34 mouse cellular contexts compared by ENCODE assay signal in the genomic region with DNA sequence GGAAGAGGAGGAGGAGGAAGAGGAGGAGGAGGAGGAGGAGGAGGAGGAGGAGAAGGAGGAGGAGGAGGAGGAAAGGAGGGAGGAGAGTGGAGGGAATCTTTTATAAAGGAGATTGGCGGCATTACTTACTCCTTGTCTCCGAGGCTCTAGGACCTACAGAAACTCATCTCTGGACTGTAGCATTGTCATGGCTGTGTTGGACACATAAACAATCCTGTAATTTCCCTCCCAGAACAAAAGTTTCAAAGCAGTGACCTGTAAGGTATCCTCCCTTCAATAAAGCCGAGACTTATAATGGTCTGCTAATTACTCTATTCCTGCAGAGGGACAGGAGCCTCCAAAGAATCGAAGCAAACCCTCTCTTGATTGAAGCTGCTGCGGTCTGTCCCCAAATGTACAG. TPM values are rescaled to one million over a fixed set of nuclear protein-coding genes. Genes with fewer than 3 reads are reported as not detected.
DNase-seq lines count a peak whose midpoint lies in the region; ATAC-seq and TF ChIP-seq lines count a peak whose summit lies in the region.
"Had no signal": no experiment of that assay in that cellular context is flagged by ENCODE, and none has a peak within 500 bp of the region (broad histone marks: within the 10 kb centered on the region; RNA-seq: fewer than 3 reads in every experiment).

No protein-coding gene starts in this region.

- no peaks in the 10 kb centered on the region for H3K9me3 ChIP-seq in forebrain, embryonic 11.5 days (ENCODE audit: control insufficient read depth, low read length)
- H3K9me3 ChIP-seq in forebrain, embryonic 15.5 days, result no peaks in the 10 kb centered on the region
- no peaks in the 10 kb centered on the region for H3K9me3 ChIP-seq in limb, embryonic 11.5 days (ENCODE audit: control insufficient read depth, low read length)
- H3K9me3 ChIP-seq in limb, embryonic 10.5 days (replicated peaks), result no peaks in the 10 kb centered on the region
- H3K9me3 ChIP-seq: G1E had no signal

- H3K4me3 ChIP-seq in forebrain, embryonic 11.5 days (ENCODE audit: low read depth, low read length), result no peak overlapping the region
- no peak overlapping the region for H3K4me3 ChIP-seq in forebrain, embryonic 15.5 days
- H3K4me3 ChIP-seq in limb, embryonic 11.5 days (ENCODE audit: low read depth, low read length), result no peak overlapping the region
- H3K4me3 ChIP-seq in limb, embryonic 10.5 days, result no peak overlapping the region

- WGBS in forebrain, embryonic 11.5 days, result 6% methylated on average over 5 of the region's 5 CpGs
- WGBS in forebrain, embryonic 15.5 days, result 2% methylated on average over 5 of the region's 5 CpGs
- 1% methylated on average over 5 of the region's 5 CpGs for WGBS in limb, embryonic 11.5 days
- WGBS in limb, embryonic 10.5 days, result 4% methylated on average over 5 of the region's 5 CpGs

- no peaks in the 10 kb centered on the region; the same call in 1 of the 2 replicates for H3K4me1 ChIP-seq in forebrain, embryonic 11.5 days (replicated peaks; ENCODE audit: control insufficient read depth, insufficient read depth, low read length)
- H3K4me1 ChIP-seq in forebrain, embryonic 15.5 days, result peaks cover 12% of the 10 kb centered on the region
- H3K4me1 ChIP-seq in limb, embryonic 11.5 days (ENCODE audit: control insufficient read depth, insufficient read depth, low read length), result no peaks in the 10 kb centered on the region; the same call in 1 of the 2 replicates
- peaks cover 4% of the 10 kb centered on the region; the same call in 1 of the 2 replicates for H3K4me1 ChIP-seq in limb, embryonic 10.5 days

- 0 out of 2 replicates have a peak, but pooled peaks have one; percentile 34 for ATAC-seq in forebrain, embryonic 11.5 days (replicated peaks; ENCODE audit: low FRiP score)
- ATAC-seq in forebrain, embryonic 15.5 days (replicated peaks), result no peak
- no peak for ATAC-seq in limb, embryonic 11.5 days (ENCODE audit: insufficient number of reproducible peaks, low FRiP score, low TSS enrichment, low read depth)
- ATAC-seq: forebrain, embryonic 16.5 days; hindbrain, postnatal 0 days; intestine, embryonic 16.5 days; liver, postnatal 0 days; Patski had no signal

- no peak overlapping the region for H3K9ac ChIP-seq in forebrain, embryonic 11.5 days (ENCODE audit: low read length)
- H3K9ac ChIP-seq in forebrain, embryonic 15.5 days (replicated peaks), result no peak overlapping the region
- H3K9ac ChIP-seq in limb, embryonic 11.5 days (ENCODE audit: low read length), result no peak overlapping the region
- H3K9ac ChIP-seq: liver, postnatal 0 days had no signal

- DNase-seq in forebrain, embryonic 11.5 days (ENCODE audit: low spot score), result no peak
- peak; percentile 26 for DNase-seq in limb, embryonic 11.5 days (ENCODE audit: low spot score)
- no peak for DNase-seq in limb, embryonic 10.5 days (ENCODE audit: low spot score)
- DNase-seq in brain, embryonic 14.5 days (ENCODE audit: low read depth), result peak; percentile 29
- DNase-seq in naive thymus-derived CD4-positive, alpha-beta T cell, adult 2 months (ENCODE audit: low read depth), result peak; percentile 8
- no peak for DNase-seq in adrenal gland, postnatal 4 days (ENCODE audit: low spot score in 2 of 2)
- DNase-seq: adrenal gland, adult 2 months; B cell, adult 2 months; cerebellum, adult 18-20 months; cerebellum, postnatal 14 days; gastrocnemius, postnatal 14 days; heart, adult 18-20 months; kidney, adult 9 months; kidney, postnatal 14 days; left cerebral cortex, postnatal 4 days; liver, postnatal 0 days; lung, postnatal 10 days; right cerebral cortex, postnatal 25 days; spleen, adult 18-20 months; thymus, postnatal 14 days had no signal

- no peak overlapping the region for H3K4me2 ChIP-seq in forebrain, embryonic 11.5 days (ENCODE audit: low read depth, low read length, severe bottlenecking)
- H3K4me2 ChIP-seq in forebrain, embryonic 15.5 days (replicated peaks), result no peak overlapping the region
- no peak overlapping the region for H3K4me2 ChIP-seq in limb, embryonic 11.5 days (ENCODE audit: low read depth, severe bottlenecking)

- TF ChIP-seq POLR2A in brain, embryonic 14.5 days (IDR thresholded peaks at IDR 0.05; ENCODE audit: borderline replicate concordance, extremely low read depth, insufficient read depth, insufficient read length, poor library complexity, severe bottlenecking), result no peak

- no peak for TF ChIP-seq CTCF in brain, embryonic 14.5 days (IDR thresholded peaks at IDR 0.05; ENCODE audit: borderline replicate concordance, extremely low read depth, insufficient read depth, insufficient read length)

- peaks cover 45% of the 10 kb centered on the region for H3K27me3 ChIP-seq in forebrain, embryonic 11.5 days (ENCODE audit: control insufficient read depth, insufficient read depth, low read length)
- peaks cover 59% of the 10 kb centered on the region for H3K27me3 ChIP-seq in forebrain, embryonic 15.5 days
- peaks cover 46% of the 10 kb centered on the region for H3K27me3 ChIP-seq in limb, embryonic 11.5 days (ENCODE audit: control insufficient read depth, insufficient read depth, low read length)
- H3K27me3 ChIP-seq in limb, embryonic 10.5 days (ENCODE audit: low read depth, poor library complexity, severe bottlenecking), result peaks cover 82% of the 10 kb centered on the region
- H3K27me3 ChIP-seq: CH12.LX, Patski had no signal

- no peaks in the 10 kb centered on the region for H3K36me3 ChIP-seq in forebrain, embryonic 11.5 days (ENCODE audit: control insufficient read depth, insufficient read depth, low read length)
- H3K36me3 ChIP-seq in forebrain, embryonic 15.5 days, result no peaks in the 10 kb centered on the region
- no peaks in the 10 kb centered on the region for H3K36me3 ChIP-seq in limb, embryonic 11.5 days (ENCODE audit: control insufficient read depth, insufficient read depth, low read length)
- no peaks in the 10 kb centered on the region for H3K36me3 ChIP-seq in limb, embryonic 10.5 days
- H3K36me3 ChIP-seq: G1E had no signal

- no peak overlapping the region for H3K27ac ChIP-seq in forebrain, embryonic 11.5 days (ENCODE audit: low read depth, low read length)
- no peak overlapping the region for H3K27ac ChIP-seq in forebrain, embryonic 15.5 days (replicated peaks)
- H3K27ac ChIP-seq in limb, embryonic 11.5 days (replicated peaks; ENCODE audit: low read depth, low read length), result no peak overlapping the region
- no peak overlapping the region for H3K27ac ChIP-seq in limb, embryonic 10.5 days
- H3K27ac ChIP-seq: hindbrain, postnatal 0 days had no signal

RNA-seq across cellular contexts. Expression of a gene that starts 7.0 kb away (rescaled TPM):
- polyA plus RNA-seq in forebrain, embryonic 11.5 days (2014; fragmentation: Nextera tagmentation; extraction: Ambion mirVana), result 23.8 and 26.8 TPM in 2 replicates
- polyA plus RNA-seq in forebrain, embryonic 15.5 days (2015; fragmentation: Nextera tagmentation; extraction: Ambion mirVana), result 0.99 and 1.6 TPM in 2 replicates
- polyA plus RNA-seq in limb, embryonic 11.5 days (2014; fragmentation: Nextera tagmentation; extraction: Ambion mirVana), result not detected in 2 replicates
- polyA plus RNA-seq in limb, embryonic 10.5 days (2016; fragmentation: Nextera tagmentation; extraction: Ambion mirVana), result not detected in 2 replicates
- 3.3 and 5.7 TPM in 2 replicates for polyA plus RNA-seq in brain, embryonic 14.5 days (2012; rRNA removed)
- total RNA-seq in adrenal gland, postnatal 4 days (2021), result not detected
- total RNA-seq: adrenal gland, adult 2 months; CH12.LX; gastrocnemius, postnatal 14 days; heart, adult 18-20 months; heart, postnatal 25 days; hindbrain, postnatal 0 days; layer of hippocampus, adult 18-20 months; layer of hippocampus, postnatal 14 days; left cerebral cortex, adult 8-10 months; left cerebral cortex, postnatal 4 days; megakaryocyte progenitor cell, adult 5-6 weeks had no signal
- polyA plus RNA-seq: adrenal gland, adult 2 months; G1E; heart, embryonic 14.5 days; intestine, embryonic 16.5 days; liver, embryonic 11.5 days; liver, postnatal 0 days had no signal

Comparison
In these comparisons a context has a peak if more than half of its experiments do, and no peak if none do; other contexts are left out.
1. DNase-seq: peak in limb, embryonic 11.5 days (single experiment), brain, embryonic 14.5 days (single experiment) and naive thymus-derived CD4-positive, alpha-beta T cell, adult 2 months (single experiment); none in forebrain, embryonic 11.5 days (single experiment), limb, embryonic 10.5 days (single experiment) and adrenal gland, postnatal 4 days (0 of 2).